Mouse (Mus musculus): ENCODE data around the gene Zkscan6. TPM values are rescaled to one million over a fixed set of nuclear protein-coding genes. Genes with fewer than 3 reads are reported as not detected.
A peak's percentile ranks its signal among the peaks of the same experiment; 100 is the strongest.

The Zkscan6 gene
- polyA plus RNA-seq, 1 experiment from 2014 or later, result 16.5 TPM

DNA sequence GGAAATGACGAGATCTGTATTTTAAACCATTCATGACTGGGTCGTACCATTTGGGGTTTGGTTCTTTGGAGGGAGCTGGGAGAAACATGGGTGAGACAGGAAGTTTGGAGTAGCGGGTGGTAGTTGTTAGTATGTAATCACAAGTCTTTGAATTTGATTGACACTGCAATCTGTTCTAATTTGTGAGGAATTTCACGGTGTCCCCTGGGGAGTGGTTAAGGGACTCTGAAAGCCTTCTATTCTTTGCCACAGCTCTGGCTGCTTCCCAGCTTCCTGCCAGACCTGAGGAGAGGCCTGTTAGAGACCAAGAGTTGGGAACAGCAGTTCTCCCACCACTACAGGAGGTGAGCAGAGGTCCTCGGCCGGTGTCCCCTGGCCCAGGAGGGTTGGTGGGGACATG is 9.3 kb downstream of the Zkscan6 start:
- no peak overlapping the region for H3K4me2 ChIP-seq (replicated peaks)
- no peak overlapping the region for H3K4me3 ChIP-seq
- ATAC-seq (ENCODE audit: low FRiP score, low read depth), result 0 out of 2 replicates have a peak, but pooled peaks have one; percentile 35
- peaks cover 32% of the 10 kb centered on the region for H3K36me3 ChIP-seq
- H3K9ac ChIP-seq, result no peak overlapping the region
- peak overlapping the region; percentile 4; the same call in 1 of the 2 replicates for H3K27ac ChIP-seq
- H3K4me1 ChIP-seq, result peaks cover 24% of the 10 kb centered on the region
- WGBS, result 42% methylated on average over 6 of the region's 6 CpGs
- H3K27me3 ChIP-seq, result no peaks in the 10 kb centered on the region
- no peaks in the 10 kb centered on the region for H3K9me3 ChIP-seq

DNA sequence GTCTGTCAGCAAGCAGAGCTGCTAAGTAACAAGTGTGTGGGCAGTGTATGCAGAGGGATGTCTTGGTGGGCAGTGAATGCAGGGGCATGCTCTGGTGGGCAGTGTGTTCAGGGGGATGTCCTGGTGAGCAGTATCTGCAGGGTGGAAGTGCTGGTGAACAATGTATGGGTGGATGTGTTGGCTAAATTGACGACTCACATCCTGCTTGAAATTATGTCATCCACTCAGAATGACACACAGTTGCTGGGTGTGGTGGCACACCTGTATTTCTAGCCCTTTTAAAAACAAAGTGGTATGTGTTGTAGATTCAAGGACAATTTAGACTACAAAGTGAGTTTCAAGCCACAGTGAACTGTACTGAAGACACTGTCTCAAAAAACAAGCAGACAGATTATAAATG is 11.2 kb downstream of the Zkscan6 start:
- peaks cover 10% of the 10 kb centered on the region; the same call in 1 of the 2 replicates for H3K4me1 ChIP-seq
- H3K4me2 ChIP-seq (replicated peaks), result no peak overlapping the region
- peaks cover 50% of the 10 kb centered on the region for H3K36me3 ChIP-seq
- no peak overlapping the region for H3K4me3 ChIP-seq
- H3K9ac ChIP-seq, result no peak overlapping the region
- no peak for ATAC-seq (ENCODE audit: low FRiP score, low read depth)
- 62% methylated on average over 1 of the region's 1 CpGs for WGBS
- H3K27me3 ChIP-seq, result no peaks in the 10 kb centered on the region
- no peaks in the 10 kb centered on the region for H3K9me3 ChIP-seq
- H3K27ac ChIP-seq, result no peak overlapping the region

DNA sequence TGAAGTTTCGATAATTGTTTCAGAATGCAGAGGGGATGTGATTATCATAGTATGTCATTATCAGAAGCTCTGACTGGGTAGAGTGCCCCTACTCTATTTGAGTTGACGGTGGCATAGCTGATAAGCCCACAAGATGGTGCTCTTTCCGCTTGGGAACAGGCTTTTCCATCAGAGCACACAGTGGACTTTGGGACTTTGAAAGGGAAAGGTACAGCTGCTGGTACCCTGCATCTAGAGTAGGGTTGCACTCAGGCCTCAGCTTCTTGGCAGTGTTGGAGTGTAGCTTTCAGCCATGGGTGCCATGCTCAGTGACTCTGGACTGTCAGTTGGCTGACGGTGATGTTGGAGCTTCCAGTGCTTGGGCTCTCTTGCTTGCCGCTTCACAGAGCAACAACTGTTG is 13.3 kb downstream of the Zkscan6 start:
- ATAC-seq (ENCODE audit: low FRiP score, low read depth), result peak; percentile 54; the same call in 1 of the 2 replicates
- WGBS, result 79% methylated on average over 5 of the region's 5 CpGs
- H3K4me1 ChIP-seq, result peaks cover 14% of the 10 kb centered on the region; the same call in 1 of the 2 replicates

DNA sequence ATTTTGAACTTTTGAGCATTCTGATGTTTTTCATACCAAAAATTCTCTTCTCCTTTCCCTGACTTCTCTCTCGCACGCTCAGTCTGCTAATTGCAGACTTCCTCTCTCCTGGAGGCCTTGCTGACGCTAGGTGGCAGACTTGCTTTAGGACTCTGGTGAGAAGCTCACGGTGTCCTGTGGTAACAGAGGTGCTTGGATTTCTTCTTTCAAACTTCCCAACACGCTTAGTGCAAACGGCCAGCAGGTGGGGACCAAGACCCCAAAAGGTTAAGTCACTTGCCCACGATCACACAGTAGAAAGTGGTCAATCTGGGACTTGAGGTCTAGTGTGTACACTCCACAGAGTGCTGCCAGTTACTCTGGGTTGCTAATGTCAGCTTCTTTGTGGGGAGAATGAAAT is 13.9 kb downstream of the Zkscan6 start:
- WGBS, result 10% methylated on average over 7 of the region's 7 CpGs
- no peak overlapping the region for H3K4me3 ChIP-seq
- ATAC-seq (ENCODE audit: low FRiP score, low read depth), result peak; percentile 80

More for the DNA sequence above, 13.3 kb downstream of the Zkscan6 start:
- Histone ChIP-seq H3K4me3 (no peak overlapping the region), H3K27ac (no peak overlapping the region), H3K4me2 (replicated peaks) (no peak overlapping the region), H3K9me3 (no peaks in the 10 kb centered on the region), H3K9ac (no peak overlapping the region), H3K27me3 (no peaks in the 10 kb centered on the region), H3K36me3 (peaks cover 48% of the 10 kb centered on the region)

DNA sequence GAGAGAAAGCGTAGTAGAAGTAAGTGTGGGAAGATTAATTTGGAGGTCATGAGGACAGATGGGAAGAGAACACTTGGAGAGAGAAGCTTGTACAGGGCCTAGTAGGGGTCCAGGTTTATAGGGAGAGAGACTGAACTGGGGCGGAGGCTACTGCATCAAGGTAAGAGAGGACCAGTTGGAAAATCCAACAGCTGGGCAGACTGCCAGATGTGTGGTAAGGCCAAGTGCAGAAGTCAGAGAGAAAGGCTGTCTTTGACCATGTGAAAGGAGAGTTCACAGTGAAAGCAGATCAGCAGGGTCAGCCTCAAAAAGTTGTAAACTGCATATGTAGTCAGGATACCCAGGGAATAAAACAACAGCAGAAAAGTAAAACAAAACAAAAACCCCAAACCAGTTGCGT is 17.6 kb downstream of the Zkscan6 start:
- WGBS, result 65% methylated on average over 3 of the region's 3 CpGs
- H3K36me3 ChIP-seq, result peaks cover 57% of the 10 kb centered on the region
- H3K4me1 ChIP-seq, result 0 out of 2 replicates have a peak, but pooled peaks cover 4% of the 10 kb centered on the region
- no peak for ATAC-seq (ENCODE audit: low FRiP score, low read depth)
- no peak overlapping the region; the same call in 1 of the 2 replicates for H3K27ac ChIP-seq
- no peak overlapping the region for H3K4me3 ChIP-seq
- H3K27me3 ChIP-seq, result no peaks in the 10 kb centered on the region
- H3K9ac ChIP-seq, result no peak overlapping the region
- no peaks in the 10 kb centered on the region for H3K9me3 ChIP-seq
- no peak overlapping the region for H3K4me2 ChIP-seq (replicated peaks)

More for the DNA sequence above, 13.9 kb downstream of the Zkscan6 start:
- Histone ChIP-seq H3K27ac (no peak overlapping the region), H3K27me3 (no peaks in the 10 kb centered on the region), H3K9ac (no peak overlapping the region), H3K36me3 (peaks cover 43% of the 10 kb centered on the region), H3K4me2 (replicated peaks) (no peak overlapping the region), H3K4me1 (peaks cover 11% of the 10 kb centered on the region; the same call in 1 of the 2 replicates), H3K9me3 (no peaks in the 10 kb centered on the region)

DNA sequence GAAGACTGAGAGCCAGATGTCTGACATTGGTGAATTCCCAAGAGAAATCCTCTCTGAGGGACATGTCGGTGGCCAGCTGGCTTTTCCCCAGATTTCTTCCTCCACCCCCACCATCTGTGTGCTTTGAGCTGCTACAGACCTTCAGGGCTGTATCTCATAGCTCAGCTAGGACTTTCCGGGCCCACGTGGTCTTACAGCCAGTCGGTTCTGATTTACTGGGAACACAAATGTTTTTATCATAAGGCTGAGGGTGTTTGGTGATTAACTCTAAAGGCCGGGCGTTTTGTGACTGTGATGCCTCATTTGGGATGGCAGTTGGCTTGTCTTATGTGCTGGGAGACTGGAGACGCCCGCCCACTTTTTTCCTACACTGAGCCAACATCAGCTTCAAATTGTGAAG is 32.0 kb downstream of the Zkscan6 start:
- Histone ChIP-seq H3K36me3 (no peaks in the 10 kb centered on the region), H3K27me3 (no peaks in the 10 kb centered on the region), H3K4me2 (replicated peaks) (no peak overlapping the region), H3K4me3 (no peak overlapping the region), H3K9ac (no peak overlapping the region), H3K27ac (no peak overlapping the region), H3K4me1 (no peaks in the 10 kb centered on the region), H3K9me3 (no peaks in the 10 kb centered on the region)
- ATAC-seq (ENCODE audit: low FRiP score, low read depth), result no peak
- WGBS, result 63% methylated on average over 8 of the region's 8 CpGs

DNA sequence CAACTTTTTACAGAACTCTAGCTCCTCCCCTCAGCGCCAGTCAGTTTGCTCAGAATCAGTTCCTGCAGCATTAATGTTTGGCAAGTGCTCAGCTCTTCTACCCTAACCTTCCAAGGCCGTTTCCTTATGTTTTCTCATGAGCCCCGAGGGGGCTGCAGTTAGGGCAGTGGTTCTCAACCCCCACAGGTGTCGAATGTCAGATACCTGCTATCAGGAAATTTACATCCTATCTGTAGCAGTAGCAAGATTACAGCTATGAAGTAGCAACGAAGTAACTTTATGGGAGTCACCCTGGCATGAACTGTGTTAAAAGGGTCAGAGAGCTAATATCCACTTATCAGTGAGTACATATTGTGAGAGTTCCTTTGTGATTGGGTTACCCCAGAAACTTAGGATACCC is 39.5 kb downstream of the Zkscan6 start:
- Histone ChIP-seq H3K9me3 (no peaks in the 10 kb centered on the region), H3K4me1 (no peaks in the 10 kb centered on the region), H3K36me3 (no peaks in the 10 kb centered on the region), H3K4me3 (no peak overlapping the region), H3K9ac (no peak overlapping the region), H3K27ac (no peak overlapping the region), H3K27me3 (0 out of 2 replicates have a peak, but pooled peaks cover 4% of the 10 kb centered on the region), H3K4me2 (replicated peaks) (no peak overlapping the region)
- ATAC-seq (ENCODE audit: low FRiP score, low read depth), result no peak
- WGBS, result 57% methylated on average over 5 of the region's 5 CpGs

DNA sequence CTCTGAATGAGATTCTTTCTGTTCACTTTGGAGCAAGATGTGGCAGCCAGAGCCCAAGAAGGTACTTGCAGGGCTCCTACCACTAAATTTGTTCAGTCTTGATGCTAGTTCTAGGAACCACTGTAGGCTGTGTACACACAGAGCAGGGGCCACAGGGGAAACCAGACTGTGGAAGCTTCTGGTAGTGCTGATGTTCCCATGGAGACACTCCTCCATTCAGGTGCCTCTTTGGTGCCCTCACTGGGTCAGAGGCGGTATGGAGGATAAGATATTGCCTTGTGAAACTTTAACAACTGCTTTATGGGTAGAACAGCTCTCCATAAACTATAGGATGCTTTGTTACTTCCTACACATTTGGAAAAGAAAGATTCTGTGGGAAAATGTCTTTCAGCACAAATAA is 45.1 kb downstream of the Zkscan6 start:
- H3K9me3 ChIP-seq, result no peaks in the 10 kb centered on the region
- H3K4me3 ChIP-seq, result no peak overlapping the region
- H3K27ac ChIP-seq, result no peak overlapping the region
- no peaks in the 10 kb centered on the region for H3K36me3 ChIP-seq
- H3K4me1 ChIP-seq, result no peaks in the 10 kb centered on the region
- no peak overlapping the region for H3K9ac ChIP-seq
- 0 out of 2 replicates have a peak, but pooled peaks cover 4% of the 10 kb centered on the region for H3K27me3 ChIP-seq
- ATAC-seq (ENCODE audit: low FRiP score, low read depth), result peak; percentile 51; the same call in 1 of the 2 replicates
- 15% methylated on average over 1 of the region's 1 CpGs for WGBS
- no peak overlapping the region for H3K4me2 ChIP-seq (replicated peaks)

DNA sequence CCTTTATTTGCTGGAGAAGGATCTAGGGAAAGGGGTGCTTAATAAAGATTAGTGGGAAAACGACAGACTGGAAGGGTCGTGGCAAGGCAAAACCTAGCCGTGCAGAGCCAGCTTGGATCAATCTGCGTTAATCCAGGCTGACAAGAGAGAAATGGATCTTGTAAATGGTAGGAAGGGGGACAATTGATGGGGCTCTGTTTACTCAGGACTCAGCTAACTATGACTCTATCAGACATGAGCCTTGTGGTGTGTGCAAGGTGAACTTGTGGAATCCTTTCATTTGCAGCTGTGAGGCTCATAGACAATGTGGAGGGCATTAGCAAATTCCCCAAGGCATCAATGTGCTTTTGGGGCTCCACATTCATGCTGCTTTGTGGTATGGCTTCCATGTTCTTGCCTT is 54.5 kb downstream of the Zkscan6 start:
- no peak overlapping the region for H3K27ac ChIP-seq
- WGBS, result 37% methylated on average over 4 of the region's 4 CpGs
- no peak overlapping the region for H3K4me3 ChIP-seq
- no peaks in the 10 kb centered on the region for H3K27me3 ChIP-seq
- H3K36me3 ChIP-seq, result no peaks in the 10 kb centered on the region
- ATAC-seq (ENCODE audit: low FRiP score, low read depth), result no peak
- no peak overlapping the region for H3K9ac ChIP-seq
- H3K4me1 ChIP-seq, result no peaks in the 10 kb centered on the region
- no peaks in the 10 kb centered on the region for H3K9me3 ChIP-seq
- no peak overlapping the region for H3K4me2 ChIP-seq (replicated peaks)

DNA sequence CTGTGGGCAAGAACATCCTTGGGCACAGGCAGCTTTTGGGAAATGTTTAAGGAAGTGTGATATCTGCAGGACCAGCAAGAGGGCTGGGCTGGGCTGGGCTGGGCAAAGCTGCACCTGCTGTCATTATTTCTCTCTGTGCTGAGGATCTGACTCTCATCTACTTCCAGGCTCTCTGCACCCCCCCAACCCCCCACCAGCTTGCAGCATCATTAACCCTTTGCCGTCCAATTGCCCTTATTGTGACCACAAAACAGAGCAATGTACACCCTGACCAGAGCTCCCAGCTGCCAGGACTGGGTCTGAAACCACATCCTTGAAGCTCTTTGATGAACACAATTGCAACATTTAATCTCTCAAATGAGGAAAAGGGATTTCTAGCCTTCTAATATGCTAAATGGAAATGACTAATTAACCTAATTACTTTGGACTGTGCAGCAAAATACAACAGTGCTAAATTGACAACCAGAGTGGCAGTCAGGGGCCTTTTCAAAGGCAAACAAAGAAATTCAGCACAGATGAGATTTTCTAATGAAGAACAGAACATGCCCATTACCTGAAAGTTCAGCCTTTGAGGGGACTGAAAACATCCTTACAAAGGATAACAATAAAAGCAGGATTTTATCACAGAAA is 70.3 kb downstream of the Zkscan6 start:
- Histone ChIP-seq H3K36me3 (no peaks in the 10 kb centered on the region), H3K4me2 (replicated peaks) (no peak overlapping the region), H3K4me3 (no peak overlapping the region), H3K9me3 (no peaks in the 10 kb centered on the region), H3K9ac (no peak overlapping the region), H3K4me1 (no peaks in the 10 kb centered on the region), H3K27me3 (no peaks in the 10 kb centered on the region), H3K27ac (no peak overlapping the region)
- no peak for ATAC-seq (ENCODE audit: low FRiP score, low read depth)
- WGBS, result 19% methylated on average over 1 of the region's 1 CpGs

Other genes starting within 250 kb of the Zkscan6 start
- 66.2 and 68.5 TPM in 2 replicates for gene Map2k4, start 18.9 kb upstream of the Zkscan6 start, polyA plus RNA-seq (2015; fragmentation: Nextera tagmentation; extraction: Ambion mirVana)